Mouse (Mus musculus) urinary bladder, postnatal 10 days (tissue): ENCODE results near the gene Iqgap1.

ENCODE experiments used
- DNase-seq: peaks from one replicate; pipeline ENCODE4 v3.0.0; 2022; ENCODE audit warnings: low spot score

The Iqgap1 gene

GRCm38 (mm10) chr7:80825843-80826403 lies at the start of gene Iqgap1:
TSS of gene Iqgap1 (minus strand) at chr7:80825974.
- no peak for DNase-seq

GRCm38 (mm10) chr7:80873631-80874030 lies 47.9 kb upstream of the Iqgap1 start:
- DNase-seq: no peak

GRCm38 (mm10) chr7:80873038-80873437 lies 47.3 kb upstream of the Iqgap1 start:
- DNase-seq: no peak

- no peak for DNase-seq
Measured at GRCm38 (mm10) chr7:80868686-80869085, 42.9 kb upstream of the Iqgap1 start.

GRCm38 (mm10) chr7:80866514-80867147 lies 40.9 kb upstream of the Iqgap1 start:
- no peak for DNase-seq

- no peak for DNase-seq
Measured at GRCm38 (mm10) chr7:80865521-80865920, 39.7 kb upstream of the Iqgap1 start.

GRCm38 (mm10) chr7:80864831-80865230 lies 39.1 kb upstream of the Iqgap1 start:
- no peak for DNase-seq

- no peak for DNase-seq
Measured at GRCm38 (mm10) chr7:80864151-80864550, 38.4 kb upstream of the Iqgap1 start.

- DNase-seq: no peak
Measured at GRCm38 (mm10) chr7:80863520-80863919, 37.7 kb upstream of the Iqgap1 start.

- DNase-seq: no peak
Measured at GRCm38 (mm10) chr7:80862475-80862874, 36.7 kb upstream of the Iqgap1 start.

- DNase-seq: peak; percentile 34
Measured at GRCm38 (mm10) chr7:80860729-80861274, 35.0 kb upstream of the Iqgap1 start, which contains the start of gene Zscan2. TSS of gene Zscan2 (plus strand) at chr7:80860920.

GRCm38 (mm10) chr7:80860227-80860626 lies 34.5 kb upstream of the Iqgap1 start:
- no peak for DNase-seq

GRCm38 (mm10) chr7:80857181-80857580 lies 31.4 kb upstream of the Iqgap1 start:
- DNase-seq: no peak

GRCm38 (mm10) chr7:80855316-80855715 lies 29.5 kb upstream of the Iqgap1 start:
- DNase-seq: no peak

- no peak for DNase-seq
Measured at GRCm38 (mm10) chr7:80853218-80853617, 27.4 kb upstream of the Iqgap1 start.

GRCm38 (mm10) chr7:80850520-80850919 lies 24.7 kb upstream of the Iqgap1 start:
- no peak for DNase-seq

- no peak for DNase-seq
Measured at GRCm38 (mm10) chr7:80849710-80850109, 23.9 kb upstream of the Iqgap1 start.

GRCm38 (mm10) chr7:80849267-80849666 lies 23.5 kb upstream of the Iqgap1 start:
- no peak for DNase-seq

GRCm38 (mm10) chr7:80846709-80847108 lies 20.9 kb upstream of the Iqgap1 start:
- no peak for DNase-seq

- no peak for DNase-seq
Measured at GRCm38 (mm10) chr7:80846280-80846678, 20.5 kb upstream of the Iqgap1 start.

- DNase-seq: no peak
Measured at GRCm38 (mm10) chr7:80845621-80846279, 20.0 kb upstream of the Iqgap1 start.

- DNase-seq: no peak
Measured at GRCm38 (mm10) chr7:80844691-80845090, 18.9 kb upstream of the Iqgap1 start.
